Mouse (Mus musculus) hematopoietic stem cell, adult 5-6 weeks (primary cell): ENCODE data around the gene Shq1. TPM values are rescaled to one million over a fixed set of nuclear protein-coding genes. Genes with fewer than 3 reads are reported as not detected.

Experiments used
- ATAC-seq, 2 experiments: fragments of 125-278 bp in 1 of 2; replicated peaks in 1 of 2; 2 replicates each; pipeline ENCODE4 v1.8.0; 2016 to 2017; ENCODE audit warnings: inconsistent platforms in 2 of 2, mild to moderate bottlenecking in 2 of 2, moderate number of reproducible peaks in 2 of 2, low read depth in 1 of 2, moderate TSS enrichment in 1 of 2; ENCODE audit not compliant: low FRiP score in 2 of 2, poor library complexity in 2 of 2, severe bottlenecking in 2 of 2, insufficient read depth in 1 of 2, low TSS enrichment in 1 of 2
- total RNA-seq: library from RNA; stranded (forward); fragments of 172-1452, 232-1000 nt; gene quantifications from 2 replicates; pipeline ENCODE4 v1.2.3, GENCODE M21; 2017

Gene Shq1
- total RNA-seq, 1 experiment from 2014 or later, result 18.8 TPM

- no peak for ATAC-seq
These were observed 51.6 kb downstream of the Shq1 start for GRCm38 (mm10) chr6:100619309-100619708.

- ATAC-seq, result no peak; a peak in 1 of 4 replicates
These were observed 54.8 kb downstream of the Shq1 start for GRCm38 (mm10) chr6:100616133-100616532.

GRCm38 (mm10) chr6:100613593-100614267, 57.2 kb downstream of the Shq1 start:
- peak in 1 of 2 experiments; percentile 22; a peak in 1 of 4 replicates for ATAC-seq

GRCm38 (mm10) chr6:100610897-100611575, 59.9 kb downstream of the Shq1 start:
- ATAC-seq, result no peak

- ATAC-seq, result no peak
These were observed 60.8 kb downstream of the Shq1 start for GRCm38 (mm10) chr6:100610182-100610581.

- no peak for ATAC-seq
These were observed 61.7 kb downstream of the Shq1 start for GRCm38 (mm10) chr6:100609256-100609655.

GRCm38 (mm10) chr6:100608429-100608828, 62.5 kb downstream of the Shq1 start:
- ATAC-seq, result no peak

- ATAC-seq, result no peak
These were observed 64.2 kb downstream of the Shq1 start for GRCm38 (mm10) chr6:100606805-100607204.

GRCm38 (mm10) chr6:100603702-100604101, 67.3 kb downstream of the Shq1 start:
- ATAC-seq, result no peak

GRCm38 (mm10) chr6:100601634-100602033, 69.3 kb downstream of the Shq1 start:
- 0 out of 4 replicates have a peak, but pooled peaks of 1 of the 2 experiments have one; percentile 17 for ATAC-seq

- no peak for ATAC-seq
These were observed 77.1 kb downstream of the Shq1 start for GRCm38 (mm10) chr6:100593857-100594256.

- ATAC-seq, result no peak
These were observed 78.0 kb downstream of the Shq1 start for GRCm38 (mm10) chr6:100592991-100593390.

- ATAC-seq, result no peak
These were observed 80.4 kb downstream of the Shq1 start for GRCm38 (mm10) chr6:100590602-100591001.

- ATAC-seq, result no peak
These were observed 82.1 kb downstream of the Shq1 start for GRCm38 (mm10) chr6:100588876-100589275.

GRCm38 (mm10) chr6:100586758-100587157, 84.2 kb downstream of the Shq1 start:
- ATAC-seq, result no peak; a peak in 1 of 4 replicates

- no peak for ATAC-seq
These were observed 89.0 kb downstream of the Shq1 start for GRCm38 (mm10) chr6:100581951-100582350.

GRCm38 (mm10) chr6:100581056-100581455, 89.9 kb downstream of the Shq1 start:
- no peak for ATAC-seq

- ATAC-seq, result no peak
These were observed 93.4 kb downstream of the Shq1 start for GRCm38 (mm10) chr6:100577590-100577989.

GRCm38 (mm10) chr6:100576171-100576570, 94.8 kb downstream of the Shq1 start:
- peak; percentile 87 to 94 for ATAC-seq
